Mouse (Mus musculus): ENCODE results near the gene Sphk2.
"Not testable (repeated sequence)": the region's sequence is repeated elsewhere in the genome, so short reads cannot be mapped to it uniquely, and the experiment has no call there.

The Sphk2 gene

GRCm38 (mm10) chr7:45682144-45683126 is 35.4 kb downstream of the Sphk2 start:
- in situ Hi-C loops (cut with MboI; ENCODE audit: unreplicated experiment in 2 of 2) = loop anchor here (5.0 to 25.0 kb wide), 3 partner anchors 80 to 220 kb away; partner anchors contain the start of genes Bax (in 1 of the 2) and Ftl1 (in 1 of the 2)

DNA sequence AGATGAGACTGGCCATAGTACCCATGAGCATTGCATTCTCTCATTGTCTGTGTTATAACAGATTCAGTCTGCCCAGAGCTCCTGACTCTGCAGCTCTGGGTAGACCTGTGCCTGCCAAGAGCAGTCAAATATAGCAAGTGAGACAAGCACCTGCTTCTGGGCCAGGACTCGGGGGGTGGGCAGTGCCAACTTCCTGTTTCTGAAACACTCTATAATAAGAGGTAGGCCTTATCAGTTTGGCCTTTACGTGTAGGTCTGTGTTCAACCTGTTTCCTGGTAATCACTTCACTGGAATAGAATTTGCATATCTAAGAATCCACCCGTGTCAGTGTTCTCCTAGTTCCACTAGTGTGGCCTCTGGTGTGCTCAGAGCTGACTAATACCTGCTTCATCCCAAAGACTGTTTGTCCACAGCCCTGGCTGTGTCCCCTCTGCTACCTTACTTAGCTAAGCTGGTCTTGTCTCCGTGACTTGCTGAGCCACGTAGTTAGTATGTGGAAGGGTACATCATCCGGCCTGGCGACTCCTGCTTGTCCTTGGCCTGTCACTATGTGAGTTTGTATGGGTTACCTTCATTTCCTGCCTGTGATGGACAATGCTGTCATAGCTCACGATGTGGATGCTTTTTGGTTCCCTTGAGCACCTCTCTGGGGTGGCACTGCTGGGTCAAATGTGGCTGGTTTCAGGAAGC is 36.6 kb downstream of the Sphk2 start:
- in situ Hi-C loops (cut with MboI; ENCODE audit: unreplicated experiment in 2 of 2) = loop anchor here (5.0 to 25.0 kb wide), 3 partner anchors 79 to 219 kb away; partner anchors contain the start of genes Bax (in 1 of the 2) and Ftl1 (in 1 of the 2)

DNA sequence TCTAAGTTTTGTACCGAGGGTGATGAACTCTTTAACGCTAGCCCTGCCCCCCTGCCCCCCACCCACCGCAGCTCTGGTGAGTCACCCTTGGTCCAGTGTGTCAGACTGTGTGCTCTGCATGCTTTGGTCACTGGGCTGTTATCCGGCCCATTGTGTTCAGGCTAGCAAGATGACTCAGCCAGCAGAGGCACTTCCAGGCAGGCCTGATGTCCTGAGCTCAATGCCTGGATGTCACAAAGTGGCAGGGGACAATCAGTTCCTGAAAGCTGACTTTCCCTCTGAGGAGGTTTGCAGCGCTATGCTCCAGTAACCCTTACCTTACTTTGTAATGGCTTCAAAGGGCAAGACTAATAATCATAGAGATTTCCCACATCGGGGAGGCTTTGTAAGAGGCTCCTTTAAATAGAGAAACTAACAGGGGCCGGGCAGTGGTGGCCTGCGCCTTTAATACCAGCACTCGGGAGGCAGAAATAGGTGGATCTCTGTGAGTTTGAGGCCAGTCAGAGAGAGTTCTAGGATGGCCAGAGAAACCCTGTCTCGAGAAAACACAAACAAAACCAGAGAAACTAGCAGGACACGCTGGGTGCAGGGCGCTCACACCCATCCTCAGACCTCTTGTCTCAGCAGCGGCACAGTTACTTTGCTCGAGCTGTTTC is 37.7 kb downstream of the Sphk2 start:
- in situ Hi-C loops (cut with MboI; ENCODE audit: unreplicated experiment in 2 of 2) = loop anchor here (5.0 to 25.0 kb wide), 3 partner anchors 78 to 218 kb away; partner anchors contain the start of genes Bax (in 1 of the 2) and Ftl1 (in 1 of the 2)

GRCm38 (mm10) chr7:45678513-45678912 is 39.3 kb downstream of the Sphk2 start:
- in situ Hi-C loops (cut with MboI; ENCODE audit: unreplicated experiment in 2 of 2) = loop anchor here in 1 of 2 experiments (25.0 kb wide), 1 partner anchor 216 kb away; the partner anchor contains the start of genes Bax and Ftl1

- in situ Hi-C loops (cut with MboI; ENCODE audit: unreplicated experiment in 2 of 2) = loop anchor here in 1 of 2 experiments (25.0 kb wide), 1 partner anchor 215 kb away; the partner anchor contains the start of genes Bax and Ftl1
Measured at GRCm38 (mm10) chr7:45677627-45678295, 40.0 kb downstream of the Sphk2 start.

- in situ Hi-C loops (cut with MboI; ENCODE audit: unreplicated experiment in 2 of 2) = no loop called here
Measured at GRCm38 (mm10) chr7:45668921-45669320, 48.9 kb downstream of the Sphk2 start.

DNA sequence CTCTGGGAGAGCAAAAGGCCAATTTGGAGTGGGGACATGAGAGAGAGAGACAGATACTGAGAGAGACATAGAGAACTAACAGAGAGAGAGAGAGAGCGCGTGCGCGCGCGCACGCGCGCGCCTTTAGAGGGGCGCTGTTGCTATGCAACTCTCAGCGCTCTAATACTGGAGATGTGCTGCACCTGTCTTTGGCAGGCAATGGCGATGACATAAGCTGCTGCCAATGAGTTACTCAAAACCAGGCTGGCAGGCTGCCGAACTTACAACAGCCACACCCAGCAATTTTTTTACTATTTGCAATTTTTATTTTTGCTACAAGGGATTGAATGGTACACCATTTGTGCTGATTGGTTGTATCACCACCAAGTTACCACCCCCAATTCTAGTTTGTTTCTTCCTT is 50.0 kb downstream of the Sphk2 start:
- in situ Hi-C loops (cut with MboI; ENCODE audit: unreplicated experiment in 2 of 2) = no loop called here

- in situ Hi-C loops (cut with MboI; ENCODE audit: unreplicated experiment in 2 of 2) = no loop called here
Measured at GRCm38 (mm10) chr7:45666161-45666560, 51.6 kb downstream of the Sphk2 start, which contains the start of gene Fut2. TSS of gene Fut2 (minus strand) at chr7:45666394.

DNA sequence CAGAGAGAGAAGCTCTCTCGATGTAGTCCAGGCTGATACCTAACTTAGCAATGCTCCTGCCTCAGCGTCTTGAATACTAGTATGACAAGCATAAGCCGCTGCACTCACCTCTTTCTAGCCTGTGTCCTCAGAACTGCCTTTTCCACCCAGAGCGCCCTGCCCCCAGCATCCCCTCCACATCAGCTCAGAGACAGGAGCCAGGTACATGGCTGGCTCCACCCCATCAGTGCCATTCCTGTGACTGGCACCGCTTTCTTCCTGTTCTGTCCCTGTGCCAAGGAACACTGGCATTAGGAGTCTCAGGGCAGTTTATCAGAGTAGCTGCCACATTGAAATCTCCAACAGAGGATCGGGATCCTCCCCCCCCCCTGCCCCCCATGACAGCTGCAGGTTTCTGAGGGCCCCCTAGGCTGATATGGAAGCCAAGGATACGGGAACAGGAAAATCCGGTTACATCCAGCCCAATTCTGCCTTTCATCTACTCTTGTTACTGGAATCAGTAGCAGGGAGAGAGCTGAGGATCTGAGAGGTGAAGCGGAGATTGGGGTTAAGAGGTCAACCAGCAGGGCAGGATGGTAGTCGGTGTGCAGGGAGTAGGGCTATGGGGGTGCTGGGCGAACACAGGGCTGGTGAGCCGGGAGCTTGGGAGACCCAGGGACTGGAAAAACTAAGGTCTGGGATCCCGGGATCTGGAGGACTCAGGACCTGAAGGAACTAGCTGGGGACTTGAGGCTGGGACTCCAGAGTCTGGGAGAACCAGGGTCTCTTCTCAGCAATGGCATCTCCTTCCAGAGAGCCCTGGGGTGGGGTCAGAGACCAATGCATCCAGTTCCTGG is 52.3 kb downstream of the Sphk2 start:
- in situ Hi-C loops (cut with MboI; ENCODE audit: unreplicated experiment in 2 of 2) = no loop called here

- in situ Hi-C loops (cut with MboI; ENCODE audit: unreplicated experiment in 2 of 2) = not testable (repeated sequence)
Measured at GRCm38 (mm10) chr7:45661702-45662101, 56.1 kb downstream of the Sphk2 start.

DNA sequence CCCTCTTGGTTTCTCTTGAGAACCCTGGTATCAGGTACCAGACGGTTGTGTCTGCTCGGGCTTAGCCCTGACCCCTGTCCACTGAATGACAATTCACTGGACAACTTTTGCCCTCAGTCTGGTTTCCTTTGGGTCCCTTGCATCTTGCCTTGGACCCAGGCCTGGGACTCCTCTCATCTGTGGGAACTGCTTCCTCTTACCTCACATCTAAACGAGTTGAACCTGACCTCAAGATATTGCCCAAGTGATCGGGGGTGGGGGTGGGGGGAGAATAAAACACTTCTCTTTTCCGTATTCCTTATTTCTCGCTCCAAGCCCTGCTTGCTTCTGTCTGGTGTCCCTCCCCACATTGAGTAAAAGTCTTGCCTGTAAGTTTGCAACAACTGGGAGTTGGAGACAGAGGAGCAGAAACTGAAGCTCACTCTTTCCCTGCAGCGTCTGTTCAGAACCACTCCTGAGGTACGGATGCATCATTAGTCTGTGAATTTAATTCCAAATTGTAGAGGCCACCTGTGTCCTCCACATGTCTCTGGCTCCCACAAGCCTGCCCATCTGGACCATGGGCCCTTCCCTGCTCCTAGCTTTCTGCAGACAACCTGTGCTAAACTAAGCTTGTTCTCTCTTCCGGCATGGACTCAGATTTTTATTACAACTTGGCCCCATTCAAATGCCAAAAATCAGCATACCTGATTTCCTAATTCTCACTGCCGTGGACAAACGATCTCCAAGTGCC is 56.9 kb downstream of the Sphk2 start:
- in situ Hi-C loops (cut with MboI; ENCODE audit: unreplicated experiment in 2 of 2) = no loop called here

Data from v-Abl transformed pro-B cells (cell line).